Mouse (Mus musculus): ENCODE data around the gene Ski. TPM values are rescaled to one million over a fixed set of nuclear protein-coding genes. Genes with fewer than 3 reads are reported as not detected.
A peak's percentile ranks its signal among the peaks of the same experiment; 100 is the strongest.
"Not testable (repeated sequence)": the region's sequence is repeated elsewhere in the genome, so short reads cannot be mapped to it uniquely, and the experiment has no call there.

The Ski gene
- total RNA-seq (2021) (10 to 100 TPM; 59.7 to 63.8 TPM), polyA plus RNA-seq (2012; rRNA removed) (83.1 and 103 TPM in 2 replicates)
- long read RNA-seq, full-length matches to known transcripts = 18 of 45 reads
- long read RNA-seq, partial matches to known transcripts = 0 of 45 reads
- long read RNA-seq, other reads (novel, unspliced or antisense) = 27 of 45 reads

DNA sequence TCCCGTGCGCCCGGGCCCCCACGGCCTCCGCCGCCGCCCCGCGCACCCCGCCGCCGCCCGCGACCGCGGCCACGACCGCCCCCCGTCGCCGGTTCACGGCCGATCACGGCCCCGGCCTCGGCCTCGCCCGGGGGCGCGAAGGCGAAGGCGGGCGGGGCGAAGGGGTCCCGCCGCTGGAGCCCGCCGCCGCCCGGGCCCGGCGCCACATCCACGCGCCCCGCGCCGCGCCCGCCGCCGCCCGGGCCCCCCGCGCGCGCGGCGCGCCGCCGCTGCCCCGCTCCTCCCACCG is at the start of gene Ski:
TSS of gene Ski (minus strand) at position 41 of the 289 bp plus-strand sequence.
- no peak for DNase-seq

- DNase-seq = peak; percentile 71
These were observed 46.0 kb upstream of the Ski start for GRCm38 (mm10) chr4:155268382-155268781.

- peak; percentile 16 for DNase-seq
These were observed 45.3 kb upstream of the Ski start for GRCm38 (mm10) chr4:155267639-155268175.

- DNase-seq = peak; percentile 18
These were observed 44.7 kb upstream of the Ski start for GRCm38 (mm10) chr4:155267047-155267543.

DNA sequence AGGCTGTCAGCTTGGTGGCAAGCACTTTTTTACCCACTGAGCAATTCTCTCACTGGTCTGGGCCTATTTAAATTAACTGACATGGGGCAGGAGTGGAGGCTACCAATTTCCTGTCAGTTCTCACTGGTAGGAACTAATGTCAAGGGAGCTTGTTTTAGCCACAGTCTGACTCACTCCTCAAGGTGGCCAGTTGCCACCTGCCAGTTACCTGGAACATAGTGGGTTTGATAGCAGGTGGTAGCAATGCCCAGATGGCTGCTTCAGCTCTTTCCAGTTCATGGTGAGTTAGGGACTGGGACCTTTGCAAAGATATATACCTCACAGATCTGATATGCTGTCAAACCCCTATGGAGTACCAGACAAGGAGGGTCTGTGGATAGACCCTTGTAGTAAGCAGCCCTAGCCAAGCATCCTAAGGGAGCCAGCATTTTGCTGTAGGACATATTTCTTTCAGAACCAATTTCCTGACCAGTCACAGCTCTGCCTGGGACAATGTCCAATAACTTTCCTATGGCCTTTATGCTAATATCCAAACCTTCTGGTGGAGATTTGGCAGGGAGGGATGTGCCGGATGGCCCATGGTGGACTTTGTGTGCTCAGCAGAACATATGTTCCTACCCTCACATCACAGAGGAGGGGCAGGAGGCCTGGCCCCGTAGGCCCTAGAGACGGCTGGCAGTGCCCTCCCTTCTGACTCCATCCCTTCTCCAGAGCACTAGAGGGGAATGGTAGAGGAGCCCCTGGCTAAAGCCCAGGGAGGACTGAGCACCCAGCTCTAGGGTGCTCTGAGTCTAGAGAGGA is 42.3 kb upstream of the Ski start:
- no peak for DNase-seq

GRCm38 (mm10) chr4:155252253-155252652 is 29.9 kb upstream of the Ski start:
- no peak for DNase-seq

- no peak for DNase-seq
These were observed 28.8 kb upstream of the Ski start for GRCm38 (mm10) chr4:155251147-155251546.

- DNase-seq = peak; percentile 53
These were observed 28.1 kb upstream of the Ski start for GRCm38 (mm10) chr4:155250361-155251117.

DNA sequence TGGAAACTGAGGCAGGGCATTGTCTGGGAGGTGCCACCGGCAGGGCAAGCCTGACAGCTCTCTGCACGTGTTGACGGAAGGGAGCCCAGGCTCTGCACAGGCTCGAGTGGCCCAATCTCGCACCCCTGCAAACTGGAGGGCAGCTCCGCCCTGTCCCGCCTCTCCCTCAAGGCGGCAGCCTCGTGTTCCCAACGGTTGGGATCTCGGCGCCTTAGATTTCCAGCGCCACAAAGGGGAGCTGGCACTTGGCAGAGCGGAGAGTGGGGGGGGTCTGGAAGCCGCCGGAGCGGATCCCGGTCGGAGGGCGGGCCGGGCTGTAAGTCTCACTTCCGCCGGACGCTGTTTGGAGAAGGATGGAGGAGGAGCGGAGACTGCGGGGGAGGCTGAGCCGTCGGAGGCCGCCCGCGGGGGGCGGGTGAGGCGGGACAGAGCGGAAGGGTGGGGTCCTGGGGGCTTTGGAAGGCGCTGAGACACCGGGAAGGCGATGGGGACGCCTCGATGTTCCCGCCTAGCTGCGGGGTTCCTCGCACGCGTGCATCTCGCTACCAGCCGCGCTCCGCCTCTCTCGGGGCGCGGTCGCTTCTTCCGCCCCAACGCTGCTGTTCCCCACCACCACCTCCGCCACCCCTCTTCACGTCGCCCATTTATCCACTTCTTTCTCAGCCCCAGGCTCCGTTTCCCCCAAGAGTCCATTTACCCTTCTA is 27.4 kb upstream of the Ski start, which contains the start of gene Faap20:
TSS of gene Faap20 (plus strand) at position 155 of the 704 bp plus-strand sequence.
- DNase-seq = peak; percentile 94

DNA sequence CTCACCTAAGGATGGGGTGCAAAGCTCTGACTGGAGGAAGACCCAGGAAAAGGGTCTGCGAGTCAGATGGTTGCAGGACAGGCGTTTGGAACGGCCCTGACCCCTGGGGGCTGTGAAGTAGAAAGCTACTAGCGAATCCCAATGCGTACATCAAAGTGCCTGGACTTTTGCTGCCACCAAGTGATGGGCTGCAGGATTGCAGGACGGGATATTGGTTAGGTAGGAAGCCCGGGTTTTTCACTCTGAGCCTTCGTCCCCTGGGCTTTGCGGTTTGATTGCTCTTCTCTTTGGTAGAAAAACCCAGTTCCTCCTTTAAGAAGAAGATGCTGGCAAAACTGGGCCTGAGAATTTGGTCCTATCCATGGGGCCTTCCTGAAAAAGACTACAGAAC is 26.9 kb upstream of the Ski start:
- peak; percentile 92 for DNase-seq

GRCm38 (mm10) chr4:155248054-155248453 is 25.7 kb upstream of the Ski start:
- not testable (repeated sequence) for DNase-seq

DNA sequence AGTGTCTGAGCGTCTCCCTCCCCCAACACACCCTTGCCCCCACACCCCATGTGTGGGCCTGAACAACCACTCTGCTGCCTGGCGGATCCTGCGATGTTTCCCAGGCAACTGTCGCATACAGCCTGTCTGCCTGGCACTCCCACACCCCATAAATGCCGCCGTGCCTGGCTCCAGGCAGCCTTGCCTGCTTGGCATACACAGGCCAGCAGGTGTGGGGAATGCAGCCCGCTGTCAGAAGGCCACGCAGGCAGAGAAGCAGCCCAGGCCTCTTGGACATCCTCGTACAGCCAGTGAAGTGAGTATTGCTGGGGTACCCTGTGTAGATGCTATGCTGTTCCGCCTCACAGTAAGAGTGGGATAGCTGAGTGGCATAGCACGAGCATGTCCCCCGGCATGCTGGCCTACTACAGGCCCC is 24.3 kb upstream of the Ski start:
- no peak for DNase-seq

- DNase-seq = no peak
These were observed 23.5 kb upstream of the Ski start for GRCm38 (mm10) chr4:155245770-155246492.

- DNase-seq = no peak
These were observed 20.8 kb upstream of the Ski start for GRCm38 (mm10) chr4:155243233-155243632.

DNA sequence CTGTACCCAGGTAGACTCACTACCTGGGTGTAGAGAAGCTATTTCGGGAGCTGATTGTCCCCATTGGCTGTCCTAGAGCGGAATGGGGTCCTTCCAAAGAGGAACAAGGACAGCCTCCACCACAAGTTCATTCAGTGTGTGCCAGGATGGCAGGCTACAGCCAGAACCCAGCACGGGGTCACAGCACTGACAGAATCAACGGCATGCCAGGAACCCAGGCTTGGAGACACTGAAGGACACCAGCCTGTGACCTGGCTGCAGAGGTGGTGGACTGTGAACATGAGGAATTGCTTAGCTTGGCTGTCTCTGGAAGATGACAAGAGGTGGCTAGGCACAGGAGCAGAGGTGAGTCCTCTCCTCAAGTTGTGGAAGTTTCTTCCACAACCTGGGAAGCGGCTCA is 19.9 kb upstream of the Ski start:
- no peak for DNase-seq

- DNase-seq = no peak
These were observed 19.4 kb upstream of the Ski start for GRCm38 (mm10) chr4:155241789-155242188.

GRCm38 (mm10) chr4:155239494-155239893 is 17.1 kb upstream of the Ski start:
- DNase-seq = no peak

DNA sequence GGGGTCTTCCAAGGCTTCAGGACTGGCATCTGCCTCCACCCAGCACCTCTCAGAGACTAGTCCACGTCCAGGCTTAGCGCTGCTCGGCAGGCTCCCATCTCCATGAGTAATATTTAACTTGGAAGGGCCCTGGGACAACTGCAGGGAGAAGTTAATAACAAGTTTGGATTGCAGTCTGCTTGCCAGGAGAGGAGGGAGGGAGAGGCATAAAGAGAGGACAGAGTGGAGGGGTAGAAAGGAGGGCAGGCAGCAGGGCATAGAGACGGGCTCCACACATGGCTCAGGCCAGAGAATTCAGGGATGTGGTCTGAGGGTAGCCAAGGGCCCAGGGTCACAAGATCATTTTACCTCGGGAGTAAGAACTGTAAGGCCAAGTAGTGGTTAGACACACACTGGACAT is 15.9 kb upstream of the Ski start:
- DNase-seq = no peak

DNA sequence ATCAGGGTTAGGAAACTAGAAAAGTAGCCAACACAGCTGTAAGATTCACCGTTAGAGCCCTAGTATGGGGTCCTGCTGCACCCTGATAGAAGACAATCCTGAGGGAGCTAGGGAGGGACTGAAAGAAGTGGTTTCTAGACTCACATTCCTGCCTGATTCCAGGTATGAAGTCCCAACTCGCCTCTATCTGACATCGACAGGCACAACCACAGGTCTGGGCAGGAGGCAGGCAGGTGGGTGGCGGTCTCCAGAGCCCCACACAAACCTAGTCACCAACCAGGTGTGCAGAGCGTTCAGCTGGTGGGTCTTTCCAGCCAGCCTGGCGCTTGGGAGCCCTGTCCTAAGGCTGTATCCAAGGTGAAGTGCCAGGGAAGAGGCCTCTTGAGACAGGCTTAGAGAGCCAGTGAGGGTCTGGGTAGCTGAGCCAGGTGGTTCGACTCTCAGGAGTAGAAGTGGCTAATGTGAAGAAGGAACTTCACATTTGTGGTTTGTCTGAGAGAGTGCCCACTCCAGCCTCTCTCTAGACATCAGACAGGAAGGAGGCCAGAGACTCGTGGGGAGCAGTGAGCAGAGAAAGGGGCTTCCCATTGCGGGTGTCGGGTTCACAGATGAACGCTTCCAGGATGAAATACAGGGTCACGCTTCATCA is 14.5 kb upstream of the Ski start:
- DNase-seq = no peak

DNA sequence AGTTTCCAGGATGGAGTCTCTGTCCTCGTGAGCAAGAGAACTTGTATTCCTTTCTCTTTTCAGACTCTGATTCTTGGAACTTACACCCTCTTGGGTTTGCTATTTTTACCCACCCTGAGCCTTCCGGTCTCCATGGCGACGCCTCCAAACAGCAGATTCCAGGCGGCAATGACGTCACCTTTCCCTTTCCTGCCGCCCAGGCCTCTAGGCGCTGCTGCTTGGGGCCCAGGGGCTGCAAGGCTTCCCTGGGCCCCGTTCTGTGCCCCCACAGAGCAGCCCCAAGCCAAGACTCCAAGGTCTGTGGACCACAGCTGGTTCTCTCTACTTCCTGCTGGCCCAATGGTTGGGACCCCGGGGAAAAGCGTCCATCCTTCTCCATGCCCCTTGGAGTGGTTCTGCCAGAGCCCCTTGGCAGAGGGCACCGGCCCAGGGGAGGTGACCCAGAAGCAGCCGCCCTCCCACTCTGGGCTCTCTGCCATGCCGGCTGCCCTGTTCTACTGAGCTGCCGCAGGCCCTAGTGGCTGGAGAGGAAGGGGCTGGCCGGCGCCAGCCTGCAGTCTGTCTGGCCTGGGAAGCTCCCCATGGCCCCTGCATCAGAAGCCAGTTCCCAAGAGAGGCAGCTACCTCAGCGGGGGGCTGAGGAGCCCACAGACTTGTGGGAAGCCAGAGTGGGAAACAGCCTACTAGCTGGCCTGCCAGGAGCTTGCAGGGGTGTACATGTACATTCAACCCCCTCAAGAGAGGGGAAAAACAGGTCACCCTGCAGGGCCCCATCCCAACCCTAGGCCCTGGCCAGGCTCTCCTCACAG is 13.1 kb upstream of the Ski start:
- peak; percentile 91 for DNase-seq

Measured in adrenal gland, adult 2 months (tissue).